Comparison of ENCODE assay signal across 13 mouse cellular contexts in the genomic region with DNA sequence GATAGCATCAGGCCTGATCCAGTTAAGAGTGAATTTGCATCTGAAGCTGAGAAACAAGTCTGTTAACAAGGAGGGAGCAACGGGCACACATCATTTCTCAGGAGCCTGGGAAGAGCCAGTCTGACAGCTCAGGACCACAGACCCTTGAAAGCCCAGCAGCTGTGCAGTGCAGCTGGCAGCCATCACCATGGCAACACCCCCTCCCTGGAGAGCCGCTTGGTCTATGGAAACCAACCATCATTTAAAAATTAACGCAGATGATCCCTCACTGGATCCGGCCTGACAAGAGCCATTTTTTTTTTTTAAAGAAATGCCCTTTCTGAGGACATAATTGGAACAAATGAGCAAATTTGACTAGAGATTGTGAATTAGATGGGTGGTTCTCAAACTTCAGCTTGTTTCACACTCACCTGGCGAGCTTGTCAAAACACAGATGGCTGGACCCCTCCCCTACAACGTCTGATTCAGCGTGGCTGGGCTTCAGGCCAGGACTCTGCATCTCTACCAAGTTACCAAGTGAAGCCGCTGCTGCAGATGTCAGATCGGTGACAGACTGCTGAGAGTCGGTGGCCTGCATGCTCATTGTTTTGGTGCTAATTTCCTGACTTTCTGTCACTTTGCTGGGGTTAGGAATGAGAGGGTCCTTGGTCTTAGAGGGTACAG. TPM values are rescaled to one million over a fixed set of nuclear protein-coding genes. Genes with fewer than 3 reads are reported as not detected.
DNase-seq lines count a peak whose midpoint lies in the region; ATAC-seq and TF ChIP-seq lines count a peak whose summit lies in the region.
"Had no signal": no experiment of that assay in that cellular context is flagged by ENCODE, and none has a peak within 500 bp of the region (broad histone marks: within the 10 kb centered on the region; RNA-seq: fewer than 3 reads in every experiment).

No protein-coding gene starts in this region.

- TF ChIP-seq CTCF in midbrain, postnatal 0 days (IDR thresholded peaks at IDR 0.05) = no peak

- peak; percentile 98 for ATAC-seq in hindbrain, embryonic 12.5 days (ENCODE audit: low FRiP score)
- ATAC-seq in midbrain, postnatal 0 days (ENCODE audit: low FRiP score) = peak; percentile 74
- no peak for ATAC-seq in monocyte, adult 5-6 weeks (replicated peaks; ENCODE audit: insufficient number of reproducible peaks, low FRiP score, low TSS enrichment, poor library complexity, severe bottlenecking)

- no peak overlapping the region for H3K9ac ChIP-seq in hindbrain, embryonic 12.5 days
- H3K9ac ChIP-seq in midbrain, postnatal 0 days (replicated peaks; ENCODE audit: low read length, poor library complexity, severe bottlenecking) = no peak overlapping the region

- 70% methylated on average over 10 of the region's 10 CpGs for WGBS in embryonic facial prominence, embryonic 10.5 days
- WGBS in hindbrain, embryonic 12.5 days = 30% methylated on average over 10 of the region's 10 CpGs
- 31% methylated on average over 10 of the region's 10 CpGs for WGBS in midbrain, postnatal 0 days

- intact Hi-C loops in heart, postnatal 14 days (cut with DNase I) = no loop called here

- H3K9me3 ChIP-seq in embryonic facial prominence, embryonic 10.5 days = no peaks in the 10 kb centered on the region
- H3K9me3 ChIP-seq in hindbrain, embryonic 12.5 days (replicated peaks) = peaks cover 3% of the 10 kb centered on the region; the same call in 1 of the 2 replicates
- no peaks in the 10 kb centered on the region for H3K9me3 ChIP-seq in midbrain, postnatal 0 days (ENCODE audit: low read length)

- H3K4me3 ChIP-seq in embryonic facial prominence, embryonic 10.5 days = no peak overlapping the region
- H3K4me3 ChIP-seq in hindbrain, embryonic 12.5 days = no peak overlapping the region
- H3K4me3 ChIP-seq in midbrain, postnatal 0 days (ENCODE audit: low read depth, low read length) = no peak overlapping the region

- no peaks in the 10 kb centered on the region for H3K36me3 ChIP-seq in embryonic facial prominence, embryonic 10.5 days (replicated peaks)
- H3K36me3 ChIP-seq in hindbrain, embryonic 12.5 days = no peaks in the 10 kb centered on the region
- H3K36me3 ChIP-seq in midbrain, postnatal 0 days (ENCODE audit: insufficient read depth, low read length) = no peaks in the 10 kb centered on the region

- H3K27me3 ChIP-seq in embryonic facial prominence, embryonic 10.5 days (replicated peaks; ENCODE audit: low read depth, poor library complexity, severe bottlenecking) = no peaks in the 10 kb centered on the region
- no peaks in the 10 kb centered on the region for H3K27me3 ChIP-seq in hindbrain, embryonic 12.5 days
- H3K27me3 ChIP-seq in midbrain, postnatal 0 days (ENCODE audit: insufficient read depth, low read length) = no peaks in the 10 kb centered on the region

- H3K4me2 ChIP-seq in hindbrain, embryonic 12.5 days (replicated peaks) = no peak overlapping the region
- no peak overlapping the region for H3K4me2 ChIP-seq in midbrain, postnatal 0 days (ENCODE audit: low read depth, low read length, poor library complexity, severe bottlenecking)

- H3K4me1 ChIP-seq in embryonic facial prominence, embryonic 10.5 days = peaks cover 2% of the 10 kb centered on the region; the same call in 1 of the 2 replicates
- peaks cover 9% of the 10 kb centered on the region for H3K4me1 ChIP-seq in hindbrain, embryonic 12.5 days
- H3K4me1 ChIP-seq in midbrain, postnatal 0 days (ENCODE audit: insufficient read depth, low read length) = no peaks in the 10 kb centered on the region; the same call in 1 of the 2 replicates

- no peak overlapping the region for H3K27ac ChIP-seq in embryonic facial prominence, embryonic 10.5 days (replicated peaks)
- peak overlapping the region; percentile 85 for H3K27ac ChIP-seq in hindbrain, embryonic 12.5 days
- H3K27ac ChIP-seq in midbrain, postnatal 0 days (ENCODE audit: low read depth, low read length) = peak overlapping the region; percentile 58
- H3K27ac ChIP-seq: kidney, postnatal 0 days had no signal

- DNase-seq in brain, embryonic 18.5 days (ENCODE audit: low read depth, low spot score) = peak; percentile 37
- peak; percentile 44 for DNase-seq in embryonic facial prominence, embryonic 10.5 days (ENCODE audit: low spot score)
- DNase-seq in midbrain, postnatal 0 days (ENCODE audit: low spot score) = peak; percentile 82
- no peak for DNase-seq in heart, postnatal 14 days
- no peak for DNase-seq in urinary bladder, adult 2 months (ENCODE audit: low spot score)
- DNase-seq: cerebellum, adult 11-12 months had no signal

RNA-seq across cellular contexts. Expression of a gene that starts 52.1 kb away (rescaled TPM):
- 13.7 and 15.1 TPM in 2 replicates for polyA plus RNA-seq in embryonic facial prominence, embryonic 10.5 days (2016; fragmentation: Nextera tagmentation; extraction: Ambion mirVana)
- polyA plus RNA-seq in hindbrain, embryonic 12.5 days (2016; fragmentation: Nextera tagmentation; extraction: Ambion mirVana) = 15.2 and 15.5 TPM in 2 replicates
- 7.3 and 9.4 TPM in 2 replicates for total RNA-seq in midbrain, postnatal 0 days (2014; rRNA removed)
- polyA plus RNA-seq in midbrain, postnatal 0 days (2015; fragmentation: Nextera tagmentation; extraction: Ambion mirVana) = 8.5 and 9.9 TPM in 2 replicates
- total RNA-seq in heart, postnatal 14 days (2021) = 1 to 10 TPM; 8.2 to 9.5 TPM
- 7.0 and 7.3 TPM in 2 replicates for polyA plus RNA-seq in urinary bladder, adult 2 months (2012; rRNA removed)
- total RNA-seq in monocyte, adult 5-6 weeks (2017) = 7.1 to 18.5 TPM (median 15.5 TPM) in 3 replicates

RNA-seq across cellular contexts. Expression of a gene that starts 52.2 kb away (rescaled TPM):
- polyA plus RNA-seq in embryonic facial prominence, embryonic 10.5 days (2016; fragmentation: Nextera tagmentation; extraction: Ambion mirVana) = 0.36 and 0.44 TPM in 2 replicates
- polyA plus RNA-seq in hindbrain, embryonic 12.5 days (2016; fragmentation: Nextera tagmentation; extraction: Ambion mirVana) = 2.5 and 3.0 TPM in 2 replicates
- total RNA-seq in midbrain, postnatal 0 days (2014; rRNA removed) = 1.4 and 3.1 TPM in 2 replicates
- polyA plus RNA-seq in midbrain, postnatal 0 days (2015; fragmentation: Nextera tagmentation; extraction: Ambion mirVana) = 2.7 and 3.6 TPM in 2 replicates
- total RNA-seq in heart, postnatal 14 days (2021) = under 1 TPM in 1 of 2 experiments, not detected in 1; 0.17 TPM
- 0.12 and 0.26 TPM in 2 replicates for polyA plus RNA-seq in urinary bladder, adult 2 months (2012; rRNA removed)
- total RNA-seq in monocyte, adult 5-6 weeks (2017) = not detected in 3 replicates
- total RNA-seq: granulocyte monocyte progenitor cell, adult 5-6 weeks; hematopoietic stem cell, adult 5-6 weeks had no signal
- polyA plus RNA-seq: liver, embryonic 16.5 days; spleen, adult 2 months had no signal

Comparison
In these comparisons a context has a peak if more than half of its experiments do, and no peak if none do; other contexts are left out.
1. DNase-seq: peak in brain, embryonic 18.5 days (single experiment), embryonic facial prominence, embryonic 10.5 days (single experiment) and midbrain, postnatal 0 days (single experiment); none in heart, postnatal 14 days (0 of 2) and urinary bladder, adult 2 months (single experiment).